Mouse (Mus musculus) kidney, adult 9 months (tissue): ENCODE data around the gene Vmn2r3.
"Not testable (repeated sequence)": the region's sequence is repeated elsewhere in the genome, so short reads cannot be mapped to it uniquely, and the experiment has no call there.

Experiments
- DNase-seq: peaks from one replicate; pipeline ENCODE4 v3.0.0; 2022

Vmn2r3 gene

GRCm38 (mm10) chr3:64289609-64290008, at the start of gene Vmn2r3:
Vmn2r3 (minus strand) TSS chr3:64289709.
- DNase-seq = no peak

- DNase-seq = no peak
Observed at GRCm38 (mm10) chr3:64332548-64332947, 43.0 kb upstream of the Vmn2r3 start.

DNA sequence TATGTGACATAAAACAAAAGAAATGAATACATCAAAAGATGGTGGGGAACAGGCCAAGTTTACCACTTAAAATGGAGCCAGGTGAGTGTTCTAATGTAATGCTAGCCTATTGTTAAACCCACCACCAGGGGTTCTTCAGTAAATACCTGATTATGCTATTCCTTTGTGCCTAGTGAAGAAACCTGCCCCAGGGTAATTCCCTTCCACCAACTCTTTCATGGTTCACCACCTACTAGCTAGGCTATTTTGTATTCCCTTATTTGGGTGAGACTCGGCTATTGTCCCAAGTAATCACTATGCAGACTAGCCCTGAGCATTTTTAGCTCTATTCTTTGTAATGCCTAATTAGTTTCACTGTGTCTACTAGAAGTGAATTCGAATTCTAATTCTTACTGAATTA, 32.3 kb upstream of the Vmn2r3 start:
- no peak for DNase-seq

DNA sequence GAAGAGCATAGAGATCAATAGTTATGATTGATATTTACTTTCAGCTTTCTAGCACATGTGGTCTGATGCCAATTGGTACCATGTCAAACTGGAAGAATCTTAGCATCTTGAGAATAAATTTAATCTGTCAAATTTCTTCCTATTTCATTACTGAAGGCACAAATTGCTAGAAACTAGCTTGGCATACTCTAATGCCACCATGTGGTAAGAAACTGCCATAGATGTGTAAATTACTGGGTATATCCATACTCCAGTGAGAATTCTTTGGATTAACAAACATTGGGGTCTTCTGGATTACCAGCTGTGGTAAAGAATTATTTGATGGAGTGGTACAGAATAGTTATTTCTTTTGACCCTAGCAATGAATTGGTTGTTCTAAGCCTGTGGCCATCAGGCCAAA, 17.3 kb upstream of the Vmn2r3 start:
- DNase-seq = no peak

- DNase-seq = no peak
Observed at GRCm38 (mm10) chr3:64265762-64266112, 23.8 kb downstream of the Vmn2r3 start.

DNA sequence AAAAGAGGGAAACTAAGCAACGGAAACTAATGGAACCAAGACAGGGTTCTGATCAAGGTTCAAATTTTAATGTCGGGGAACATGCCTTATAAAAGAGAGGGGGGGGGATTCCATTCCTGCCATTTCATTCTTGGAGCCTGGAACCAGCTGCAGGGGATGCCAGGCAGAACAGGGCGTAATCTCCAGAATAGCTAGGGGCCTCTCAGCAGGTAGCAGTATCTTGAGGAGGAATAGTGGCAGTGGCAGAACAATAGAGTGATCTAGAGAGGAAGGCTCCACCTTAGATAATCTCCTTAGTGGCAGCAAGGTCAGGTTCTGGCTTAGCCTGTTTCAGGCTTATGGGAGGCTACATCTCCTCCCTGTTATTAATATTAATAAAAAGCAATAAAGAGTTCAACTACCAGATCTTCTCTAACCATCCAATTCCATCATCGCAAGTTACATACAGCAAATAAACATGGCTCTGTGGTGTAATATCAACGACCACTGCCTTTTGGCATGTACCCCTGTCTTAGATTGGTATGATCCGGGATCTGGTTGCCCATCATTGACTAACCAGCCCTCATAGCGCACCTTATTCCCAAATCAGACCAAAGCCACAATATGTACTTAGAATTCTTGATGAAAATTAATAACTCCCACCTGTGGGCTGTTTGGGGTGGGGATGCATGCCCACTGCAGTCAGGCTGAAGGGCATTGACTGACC, 24.3 kb downstream of the Vmn2r3 start:
- DNase-seq = not testable (repeated sequence)

DNA sequence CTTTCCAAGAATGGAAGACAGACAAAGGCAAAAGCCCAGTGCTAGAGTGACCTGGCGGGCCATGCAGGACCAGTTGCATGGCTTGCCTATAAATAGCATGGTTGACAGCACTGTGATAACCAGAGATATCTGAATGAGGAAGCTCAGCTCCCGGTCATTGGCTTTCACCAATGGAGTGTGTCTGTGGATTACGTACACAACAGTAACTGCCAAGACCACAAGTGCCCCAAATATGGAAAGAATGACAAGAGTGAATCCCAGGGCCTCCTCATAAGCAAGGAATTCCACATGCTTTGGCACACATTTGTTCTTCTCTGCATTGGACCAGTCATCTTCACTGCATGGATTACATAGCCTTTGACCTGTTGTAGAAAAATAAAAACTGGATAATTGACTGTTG, 29.9 kb downstream of the Vmn2r3 start:
- no peak for DNase-seq

DNA sequence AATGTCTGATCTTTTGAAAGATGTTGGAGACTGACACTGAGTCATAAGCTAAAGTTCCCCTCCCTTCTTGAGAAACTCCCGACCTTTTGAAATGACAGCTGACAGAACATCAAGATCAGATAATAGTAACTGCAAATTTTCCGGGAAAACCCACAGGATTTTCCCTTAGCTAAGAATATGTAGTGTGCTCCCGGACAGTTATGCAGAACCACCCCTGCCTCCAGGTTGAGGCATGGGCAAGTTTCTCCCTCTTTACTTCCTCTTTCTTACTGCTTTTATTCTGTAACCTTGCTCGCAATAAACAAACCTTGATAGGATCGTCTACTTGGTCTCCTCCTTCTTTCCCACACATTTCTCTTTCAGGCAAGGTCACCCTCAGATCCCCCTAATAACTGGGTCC, 37.9 kb downstream of the Vmn2r3 start:
- DNase-seq = no peak

GRCm38 (mm10) chr3:64250461-64250860, 39.0 kb downstream of the Vmn2r3 start:
- not testable (repeated sequence) for DNase-seq

DNA sequence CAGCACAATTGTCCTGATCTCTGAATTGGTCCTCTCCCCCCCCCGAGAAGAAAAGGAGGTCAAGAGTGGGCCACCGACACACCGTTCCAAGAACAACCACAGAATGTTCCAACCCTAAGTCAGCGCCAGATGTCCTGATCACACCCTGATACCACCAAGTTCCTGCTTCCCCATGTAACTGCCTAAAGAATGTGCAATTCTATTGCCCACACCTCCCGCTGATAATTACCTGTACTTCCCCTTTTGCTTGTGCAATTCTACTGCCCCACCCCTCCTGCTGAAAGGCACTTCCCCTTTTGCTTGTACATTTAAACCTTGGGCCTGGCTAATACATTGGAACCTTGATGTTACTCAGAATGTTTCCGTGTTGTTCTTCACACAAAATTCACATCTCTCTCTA, 54.0 kb downstream of the Vmn2r3 start:
- DNase-seq = not testable (repeated sequence)

- not testable (repeated sequence) for DNase-seq
Observed at GRCm38 (mm10) chr3:64233655-64234054, 55.9 kb downstream of the Vmn2r3 start.

GRCm38 (mm10) chr3:64227243-64227642, 62.3 kb downstream of the Vmn2r3 start:
- peak; percentile 9 for DNase-seq
